Mouse (Mus musculus) spleen, postnatal 10 days (tissue): ENCODE measurements around the gene Tmem239.
A peak's percentile ranks its signal among the peaks of the same experiment; 100 is the strongest.

ENCODE experiments used
- DNase-seq, 2 experiments: peaks; one replicate each; pipeline ENCODE4 v3.0.0; 2021 to 2022; ENCODE audit warnings: low spot score in 2 of 2

The Tmem239 gene

DNA sequence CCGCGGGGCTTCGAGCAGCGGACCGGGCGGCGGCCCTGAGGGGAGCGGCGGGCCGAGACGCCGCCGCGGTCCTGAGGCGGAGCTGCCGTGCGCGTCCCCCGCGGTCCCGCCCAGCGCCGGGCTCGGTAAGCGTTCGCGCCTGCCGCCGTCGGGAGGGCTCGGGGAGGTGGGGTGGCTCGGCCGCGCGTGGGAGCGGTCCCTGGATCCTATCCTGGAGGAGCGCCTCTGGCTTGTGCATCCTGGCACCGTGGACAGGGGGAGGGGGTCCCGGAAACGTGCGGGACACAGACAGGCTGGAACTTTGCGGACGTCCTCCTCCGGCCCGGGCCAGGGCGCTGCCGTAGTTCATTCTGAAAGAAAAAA, 44.1 kb downstream of the Tmem239 start:
- peak in 1 of 2 experiments; percentile 83 for DNase-seq

DNA sequence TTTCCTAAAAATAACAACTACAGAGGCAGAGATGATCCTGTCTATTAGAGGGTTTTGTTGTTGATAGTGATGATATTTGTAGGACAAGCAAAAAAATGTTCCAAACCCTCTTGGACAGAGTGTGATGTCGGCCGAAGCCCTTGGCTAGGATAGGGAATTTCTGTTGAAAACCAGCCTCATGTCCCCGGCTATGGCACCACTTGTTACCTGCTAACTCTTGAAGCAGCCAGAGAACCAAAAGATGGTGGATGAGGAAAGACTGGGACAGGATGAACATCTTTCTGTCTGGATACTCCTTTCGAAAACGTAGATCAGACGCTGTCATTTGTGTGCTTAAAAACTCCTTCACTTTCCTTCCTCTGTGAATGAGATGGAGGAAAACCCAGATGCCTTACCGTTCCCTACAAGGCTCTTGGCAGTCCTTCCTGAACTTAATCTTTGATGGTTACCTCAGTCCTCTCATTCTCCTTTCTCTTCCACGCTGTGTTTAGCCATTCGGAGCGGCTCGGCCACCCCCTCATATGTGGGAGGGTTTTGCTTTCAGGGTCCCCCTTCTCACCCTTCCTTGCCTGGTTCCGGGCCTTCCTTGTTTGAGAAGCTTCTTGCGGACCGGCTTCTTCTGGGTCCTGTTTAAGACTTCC, 44.9 kb downstream of the Tmem239 start:
- DNase-seq, result no peak

DNA sequence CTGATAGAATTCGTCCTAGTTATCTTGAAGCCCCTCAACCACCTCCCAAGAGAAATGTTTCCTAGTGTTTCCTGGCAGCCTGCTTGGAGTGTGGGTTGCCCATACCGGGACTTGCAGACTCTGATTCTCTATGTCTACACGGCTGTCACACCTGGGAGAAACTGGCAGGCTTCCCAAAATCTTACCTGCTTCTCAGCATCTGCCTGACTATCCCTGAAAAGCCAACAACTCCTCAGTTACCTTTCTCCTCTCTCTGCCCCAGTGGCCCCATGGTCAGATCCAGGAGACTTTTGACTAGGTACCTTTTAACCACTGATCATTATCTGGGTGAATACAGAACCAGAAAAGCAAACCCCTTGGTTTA, 45.4 kb downstream of the Tmem239 start:
- no peak for DNase-seq

- DNase-seq, result no peak
These were observed 46.0 kb downstream of the Tmem239 start for GRCm38 (mm10) chr2:130452266-130452665.

DNA sequence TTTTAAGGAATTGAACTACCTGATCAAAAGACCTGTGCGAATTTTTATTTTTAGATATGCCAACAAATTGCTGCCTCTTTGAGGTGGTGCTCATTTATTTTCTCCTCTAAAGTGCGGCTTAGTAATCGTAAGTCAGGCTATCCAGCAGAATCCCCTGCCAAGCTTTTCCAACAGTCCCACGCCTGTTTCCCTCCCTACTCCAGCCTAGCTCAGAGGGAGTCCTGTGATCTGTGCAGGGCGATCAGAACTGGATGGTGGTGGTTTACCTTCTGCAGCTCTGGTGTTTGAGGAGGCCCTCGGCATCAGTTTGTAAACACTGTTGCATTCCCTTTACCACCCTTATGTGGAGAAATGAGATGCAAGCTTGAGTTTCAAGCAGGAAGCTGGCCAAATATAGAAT, 47.1 kb downstream of the Tmem239 start:
- DNase-seq, result no peak

DNA sequence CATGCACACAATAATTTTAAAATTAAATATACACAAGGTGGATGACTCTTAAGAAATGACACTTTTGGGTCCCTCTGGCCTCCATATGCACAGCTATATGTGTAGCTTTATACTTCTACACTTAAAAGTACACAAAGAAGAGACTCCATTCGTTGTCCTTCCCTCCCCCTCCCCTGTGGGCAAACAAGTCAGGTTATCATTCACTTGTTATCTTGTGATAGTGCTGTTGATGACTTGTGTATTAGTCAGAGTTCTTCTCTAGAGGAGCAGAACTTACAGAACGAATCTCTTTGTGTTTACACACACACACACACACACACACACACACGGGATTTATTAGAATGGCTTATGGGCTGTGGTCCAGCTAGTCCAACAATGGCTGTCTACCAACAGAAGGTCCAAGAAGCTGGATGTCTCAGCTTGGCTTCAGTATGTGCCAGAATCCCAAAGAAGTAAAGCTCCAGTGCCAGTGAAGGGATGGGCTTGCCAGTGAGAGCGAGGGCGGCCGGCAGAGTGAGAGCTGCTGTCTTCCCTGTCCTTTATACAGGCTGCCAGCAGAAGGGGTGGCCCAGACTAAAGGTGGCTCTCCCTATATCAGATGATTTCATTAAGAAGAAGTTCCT, 48.6 kb downstream of the Tmem239 start:
- DNase-seq, result no peak
